In the genomic region with DNA sequence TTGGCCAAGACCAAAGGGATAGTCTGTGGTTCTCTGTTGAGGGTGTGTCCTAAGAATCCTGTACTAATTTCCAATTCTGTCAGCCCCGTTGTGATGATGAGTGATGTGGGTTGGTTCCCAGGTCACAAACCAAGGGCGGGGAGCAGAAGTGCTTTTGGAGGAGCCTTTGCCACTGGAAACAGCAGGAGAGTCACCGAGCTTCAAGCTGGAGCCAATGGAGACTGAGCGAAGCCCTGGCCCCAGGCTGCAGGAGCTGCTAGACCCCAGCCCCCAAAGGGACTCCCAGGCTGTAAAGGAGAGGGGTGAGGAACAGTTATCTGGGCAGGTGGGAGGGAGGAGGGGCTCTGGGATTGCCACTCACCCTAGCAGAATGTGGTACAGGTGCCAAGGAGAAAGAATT, we compare ENCODE assay signal across 9 mouse cellular contexts. TPM values are rescaled to one million over a fixed set of nuclear protein-coding genes. Genes with fewer than 3 reads are reported as not detected.
A peak's percentile ranks its signal among the peaks of the same experiment; 100 is the strongest.
DNase-seq lines count a peak whose midpoint lies in the region; ATAC-seq and TF ChIP-seq lines count a peak whose summit lies in the region.
"Had no signal": no experiment of that assay in that cellular context is flagged by ENCODE, and none has a peak within 500 bp of the region (broad histone marks: within the 10 kb centered on the region; RNA-seq: fewer than 3 reads in every experiment).

No protein-coding gene starts in this region.

- H3K9ac ChIP-seq in kidney, embryonic 15.5 days, result no peak overlapping the region
- H3K9ac ChIP-seq in embryonic facial prominence, embryonic 13.5 days, result 0 out of 2 replicates have a peak overlapping the region, but pooled peaks have one; percentile 40
- no peak overlapping the region; the same call in 1 of the 2 replicates for H3K9ac ChIP-seq in intestine, embryonic 14.5 days (ENCODE audit: low read length)
- no peak overlapping the region for H3K9ac ChIP-seq in midbrain, postnatal 0 days (replicated peaks; ENCODE audit: low read length, poor library complexity, severe bottlenecking)

- H3K4me1 ChIP-seq in kidney, embryonic 15.5 days, result peaks cover 21% of the 10 kb centered on the region
- H3K4me1 ChIP-seq in kidney, adult 2 months (ENCODE audit: control insufficient read depth, insufficient read depth, low read length), result peaks cover 7% of the 10 kb centered on the region; the same call in 1 of the 2 replicates
- peaks cover 17% of the 10 kb centered on the region for H3K4me1 ChIP-seq in embryonic facial prominence, embryonic 13.5 days
- H3K4me1 ChIP-seq in intestine, embryonic 14.5 days (replicated peaks; ENCODE audit: control insufficient read depth, insufficient read depth, low read length), result peaks cover 14% of the 10 kb centered on the region
- H3K4me1 ChIP-seq in midbrain, postnatal 0 days (ENCODE audit: insufficient read depth, low read length), result peaks cover 10% of the 10 kb centered on the region; the same call in 1 of the 2 replicates

- no peaks in the 10 kb centered on the region for H3K27me3 ChIP-seq in kidney, embryonic 15.5 days
- H3K27me3 ChIP-seq in kidney, adult 2 months (replicated peaks; ENCODE audit: control insufficient read depth, insufficient read depth, low read length), result no peaks in the 10 kb centered on the region
- no peaks in the 10 kb centered on the region for H3K27me3 ChIP-seq in embryonic facial prominence, embryonic 13.5 days
- no peaks in the 10 kb centered on the region for H3K27me3 ChIP-seq in intestine, embryonic 14.5 days (replicated peaks; ENCODE audit: control insufficient read depth, insufficient read depth, low read length)
- H3K27me3 ChIP-seq in midbrain, postnatal 0 days (ENCODE audit: insufficient read depth, low read length), result no peaks in the 10 kb centered on the region

- H3K36me3 ChIP-seq in kidney, embryonic 15.5 days, result peaks cover 51% of the 10 kb centered on the region
- H3K36me3 ChIP-seq in kidney, adult 2 months (ENCODE audit: control insufficient read depth, insufficient read depth, low read length), result peaks cover 28% of the 10 kb centered on the region
- peaks cover 53% of the 10 kb centered on the region for H3K36me3 ChIP-seq in embryonic facial prominence, embryonic 13.5 days
- peaks cover 43% of the 10 kb centered on the region for H3K36me3 ChIP-seq in intestine, embryonic 14.5 days (ENCODE audit: control insufficient read depth, insufficient read depth, low read length)
- peaks cover 31% of the 10 kb centered on the region for H3K36me3 ChIP-seq in midbrain, postnatal 0 days (ENCODE audit: insufficient read depth, low read length)

- no peak for DNase-seq in kidney, adult 2 months
- DNase-seq in intestine, embryonic 14.5 days (ENCODE audit: low spot score), result no peak
- DNase-seq in midbrain, postnatal 0 days (ENCODE audit: low spot score), result no peak
- no peak for DNase-seq in urinary bladder, postnatal 25 days (ENCODE audit: low spot score)
- no peak for DNase-seq in spleen, postnatal 14 days (ENCODE audit: low spot score in 2 of 2)
- no peak for DNase-seq in kidney, adult 18-20 months
- DNase-seq: lung, adult 2 months had no signal

- peak overlapping the region; percentile 87 for H3K4me3 ChIP-seq in kidney, embryonic 15.5 days (replicated peaks)
- H3K4me3 ChIP-seq in kidney, adult 2 months (ENCODE audit: insufficient read depth, low read depth, low read length), result no peak overlapping the region
- H3K4me3 ChIP-seq in embryonic facial prominence, embryonic 13.5 days, result peak overlapping the region; percentile 91
- peak overlapping the region; percentile 85 for H3K4me3 ChIP-seq in intestine, embryonic 14.5 days (ENCODE audit: low read depth, low read length)
- H3K4me3 ChIP-seq in midbrain, postnatal 0 days (ENCODE audit: low read depth, low read length), result peak overlapping the region; percentile 45; the same call in 1 of the 2 replicates

- no peak for ATAC-seq in kidney, embryonic 15.5 days (replicated peaks; ENCODE audit: low FRiP score)
- no peak for ATAC-seq in embryonic facial prominence, embryonic 13.5 days (ENCODE audit: insufficient number of reproducible peaks, insufficient read depth, low FRiP score, low TSS enrichment, low read depth)
- ATAC-seq in intestine, embryonic 14.5 days (replicated peaks; ENCODE audit: low FRiP score, low TSS enrichment, low read depth), result no peak
- ATAC-seq in midbrain, postnatal 0 days (ENCODE audit: low FRiP score), result no peak

- peak overlapping the region; percentile 77 for H3K4me2 ChIP-seq in kidney, embryonic 15.5 days
- H3K4me2 ChIP-seq in embryonic facial prominence, embryonic 13.5 days, result peak overlapping the region; percentile 94
- H3K4me2 ChIP-seq in intestine, embryonic 14.5 days (ENCODE audit: low read length), result peak overlapping the region; percentile 92
- H3K4me2 ChIP-seq in midbrain, postnatal 0 days (ENCODE audit: low read depth, low read length, poor library complexity, severe bottlenecking), result peak overlapping the region; percentile 60

- TF ChIP-seq CTCF in kidney, adult 2 months (conservative IDR thresholded peaks at IDR 0.05; ENCODE audit: insufficient read depth, insufficient read length, low read depth, low read length), result no peak
- TF ChIP-seq CTCF in midbrain, postnatal 0 days (IDR thresholded peaks at IDR 0.05), result no peak

- TF ChIP-seq POLR2A in kidney, adult 2 months (IDR thresholded peaks at IDR 0.05; ENCODE audit: low read depth, low read length), result no peak

- 86% methylated on average over 4 of the region's 4 CpGs for WGBS in kidney, embryonic 15.5 days
- WGBS in kidney, adult 2 months, result 92% methylated on average over 4 of the region's 4 CpGs
- WGBS in embryonic facial prominence, embryonic 13.5 days, result 94% methylated on average over 4 of the region's 4 CpGs
- WGBS in intestine, embryonic 14.5 days, result 84% methylated on average over 4 of the region's 4 CpGs
- 90% methylated on average over 4 of the region's 4 CpGs for WGBS in midbrain, postnatal 0 days

- peaks cover 18% of the 10 kb centered on the region for H3K9me3 ChIP-seq in kidney, embryonic 15.5 days (replicated peaks)
- peaks cover 26% of the 10 kb centered on the region for H3K9me3 ChIP-seq in embryonic facial prominence, embryonic 13.5 days
- peaks cover 21% of the 10 kb centered on the region for H3K9me3 ChIP-seq in intestine, embryonic 14.5 days (ENCODE audit: control insufficient read depth, low read length)
- H3K9me3 ChIP-seq in midbrain, postnatal 0 days (ENCODE audit: low read length), result peaks cover 15% of the 10 kb centered on the region; the same call in 1 of the 2 replicates

- no peak overlapping the region for H3K27ac ChIP-seq in kidney, embryonic 15.5 days
- no peak overlapping the region for H3K27ac ChIP-seq in kidney, adult 2 months (ENCODE audit: insufficient read depth, low read depth, low read length)
- H3K27ac ChIP-seq in embryonic facial prominence, embryonic 13.5 days, result no peak overlapping the region
- H3K27ac ChIP-seq in intestine, embryonic 14.5 days (ENCODE audit: low read depth), result no peak overlapping the region
- H3K27ac ChIP-seq in midbrain, postnatal 0 days (ENCODE audit: low read depth, low read length), result no peak overlapping the region

RNA-seq across cellular contexts. Expression of gene Zfp263, which starts 1.8 kb away (rescaled TPM):
- polyA plus RNA-seq in kidney, embryonic 15.5 days (2015; fragmentation: Nextera tagmentation; extraction: Ambion mirVana), result 49.3 and 49.6 TPM in 2 replicates
- 4.7 and 5.2 TPM in 2 replicates for polyA plus RNA-seq in kidney, adult 2 months (2012; rRNA removed)
- 62.5 and 62.7 TPM in 2 replicates for polyA plus RNA-seq in embryonic facial prominence, embryonic 13.5 days (2015; fragmentation: Nextera tagmentation; extraction: Ambion mirVana)
- polyA plus RNA-seq in intestine, embryonic 14.5 days (2014; fragmentation: Nextera tagmentation; extraction: Ambion mirVana), result 27.3 and 33.7 TPM in 2 replicates
- total RNA-seq in midbrain, postnatal 0 days (2014; rRNA removed), result 22.9 and 27.9 TPM in 2 replicates
- polyA plus RNA-seq in midbrain, postnatal 0 days (2015; fragmentation: Nextera tagmentation; extraction: Ambion mirVana), result 36.2 and 39.4 TPM in 2 replicates

RNA-seq across cellular contexts. Expression of gene Mefv, which starts 27.8 kb away (rescaled TPM):
- 0.06 TPM in 2 replicates for polyA plus RNA-seq in kidney, embryonic 15.5 days (2015; fragmentation: Nextera tagmentation; extraction: Ambion mirVana)
- polyA plus RNA-seq in kidney, adult 2 months (2012; rRNA removed), result 0.06 TPM in 1 of 2 replicates, not detected in the other
- not detected in 2 replicates for polyA plus RNA-seq in embryonic facial prominence, embryonic 13.5 days (2015; fragmentation: Nextera tagmentation; extraction: Ambion mirVana)
- polyA plus RNA-seq in intestine, embryonic 14.5 days (2014; fragmentation: Nextera tagmentation; extraction: Ambion mirVana), result 0.09 and 0.16 TPM in 2 replicates
- not detected in 2 replicates for total RNA-seq in midbrain, postnatal 0 days (2014; rRNA removed)
- not detected in 2 replicates for polyA plus RNA-seq in midbrain, postnatal 0 days (2015; fragmentation: Nextera tagmentation; extraction: Ambion mirVana)
